Mouse (Mus musculus) stomach, postnatal 0 days (tissue): ENCODE data around the gene Hykk. TPM values are rescaled to one million over a fixed set of nuclear protein-coding genes. Genes with fewer than 3 reads are reported as not detected.

Experiments used
- ATAC-seq: fragments of 200-750 bp; cut with Nextera tagmentation; 2 replicates; pipeline ENCODE4 v1.8.0; 2017; ENCODE audit not compliant: low FRiP score, low TSS enrichment
- DNase-seq: peaks from one replicate; pipeline ENCODE4 v3.0.0-alpha.2; 2016; ENCODE audit warnings: low spot score
- H3K27ac ChIP-seq: fragments of 300-500 bp; sonication (generic); replicated peaks from 2 replicates; pipeline ENCODE4 v1.5.1; 2014; ENCODE audit warnings: mild to moderate bottlenecking, control low read depth
- H3K27me3 ChIP-seq: fragments of 300-500 bp; sonication (generic); 2 replicates; pipeline ENCODE4 v1.6.1; 2014; ENCODE audit warnings: low read length; ENCODE audit not compliant: control insufficient read depth, insufficient read depth
- H3K36me3 ChIP-seq: fragments of 300-500 bp; sonication (generic); 2 replicates; pipeline ENCODE4 v1.6.1; 2014; ENCODE audit warnings: low read length, mixed read lengths; ENCODE audit not compliant: control insufficient read depth, insufficient read depth
- H3K4me1 ChIP-seq: fragments of 300-500 bp; sonication (generic); replicated peaks from 2 replicates; pipeline ENCODE4 v1.6.1; 2014; ENCODE audit warnings: antibody characterized with exemption; ENCODE audit not compliant: control insufficient read depth, insufficient read depth
- H3K4me2 ChIP-seq: fragments of 300-500 bp; sonication (generic); replicated peaks from 2 replicates; pipeline ENCODE4 v1.6.1; 2014; ENCODE audit warnings: low read depth, mild to moderate bottlenecking, control low read depth, moderate library complexity
- H3K4me3 ChIP-seq: fragments of 300-500 bp; sonication (generic); 2 replicates; pipeline ENCODE4 v1.5.1; 2014; ENCODE audit warnings: low read depth, low read length, control low read depth
- H3K9ac ChIP-seq: fragments of 300-500 bp; sonication (generic); 2 replicates; pipeline ENCODE4 v1.6.1; 2014; ENCODE audit warnings: mild to moderate bottlenecking, low read length, control low read depth, mixed read lengths
- H3K9me3 ChIP-seq: fragments of 300-500 bp; sonication (generic); 2 replicates; pipeline ENCODE4 v1.6.1; 2016; ENCODE audit warnings: low read length; ENCODE audit not compliant: control insufficient read depth
- CTCF ChIP-seq: IDR thresholded peaks from 2 replicates; pipeline ENCODE4 v1.5.1; 2016; ENCODE audit warnings: antibody characterized with exemption, low read depth, mild to moderate bottlenecking, moderate library complexity
- EP300 ChIP-seq: optimal IDR thresholded peaks from 2 replicates; pipeline ENCODE3; 2016; ENCODE audit warnings: antibody characterized with exemption
- WGBS: fragments of 180-500 bp; shearing (Covaris S2); extraction: QIAGEN DNeasy Blood & Tissue Kit; methylation state at CpG from one replicate; pipeline ENCODE4 v1.1.7; 2014; 5-methylcytosine and 5-hydroxymethylcytosine counted together
- polyA plus RNA-seq: library from polyadenylated mRNA; unstranded; fragments of >200 nt; fragmentation: Nextera tagmentation; extraction: Ambion mirVana; gene quantifications from 2 replicates; pipeline ENCODE4 v1.2.1, GENCODE M21; 2015

Hykk gene
- polyA plus RNA-seq, 1 experiment from 2014 or later = 1.4 TPM

DNA sequence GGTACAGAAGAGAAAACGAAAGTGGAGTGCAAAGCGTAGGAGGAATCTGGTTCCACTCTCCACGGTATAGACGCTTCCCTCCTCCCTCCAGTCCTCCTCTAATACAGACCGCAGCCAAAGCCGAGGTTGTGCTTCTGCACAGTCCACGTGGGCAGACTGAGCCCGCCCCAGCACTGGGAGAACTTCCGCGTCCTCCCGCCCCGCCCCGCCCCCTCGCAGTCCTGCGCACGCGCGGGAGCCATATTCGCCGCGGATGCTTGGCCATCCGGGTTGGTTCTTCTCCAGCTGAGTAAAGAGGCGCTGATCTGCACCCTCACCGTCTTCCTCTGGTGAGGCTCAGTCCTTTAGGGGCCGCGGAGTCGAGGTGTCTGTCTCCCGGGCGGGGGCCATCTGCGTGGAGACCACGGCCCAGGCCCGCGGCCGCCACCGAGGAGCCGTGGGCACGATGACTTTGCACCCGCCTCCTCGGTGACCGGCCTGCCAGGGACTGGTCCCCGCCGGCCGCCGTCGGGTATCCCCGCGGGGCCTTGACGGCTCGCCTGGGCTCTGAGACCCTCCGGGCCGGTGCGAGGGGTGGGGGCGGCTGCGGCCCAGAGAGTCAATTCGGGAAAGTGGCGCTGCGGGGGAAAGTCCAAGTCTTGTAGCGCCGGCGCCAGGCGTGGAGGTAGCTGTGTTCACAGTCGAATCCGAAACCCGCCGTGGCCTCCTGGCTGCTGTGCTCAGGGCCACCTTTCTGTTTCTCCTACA, 33.7 kb downstream of the Hykk start, which contains the start of the genes Psma4 and AY074887:
Psma4 (plus strand) TSS at position 216 of the 747 bp plus-strand sequence.
AY074887 (minus strand) TSS at position 424 of the 747 bp plus-strand sequence.
- under 1% methylated on average over 62 of the region's 65 CpGs for WGBS
- TF ChIP-seq EP300 (no peak), CTCF (no peak)
- ATAC-seq (peak; percentile 100), DNase-seq (peak; percentile 98)
- H3K9me3 ChIP-seq = no peaks in the 10 kb centered on the region
- peaks cover 11% of the 10 kb centered on the region; the same call in 1 of the 2 replicates for H3K36me3 ChIP-seq
- peak within 1 kb of the TSS; percentile 81 for H3K4me2 ChIP-seq
- H3K27me3 ChIP-seq = no peaks in the 10 kb centered on the region
- peak within 1 kb of the TSS; percentile 88 for H3K4me3 ChIP-seq
- H3K27ac ChIP-seq = peak within 1 kb of the TSS; percentile 94
- H3K4me1 ChIP-seq = no peaks in the 10 kb centered on the region
- H3K9ac ChIP-seq = peak within 1 kb of the TSS; percentile 86

- Histone ChIP-seq H3K4me3 (no peak overlapping the region), H3K27me3 (no peaks in the 10 kb centered on the region), H3K27ac (no peak overlapping the region), H3K9ac (no peak overlapping the region), H3K36me3 (peaks cover 12% of the 10 kb centered on the region; the same call in 1 of the 2 replicates), H3K9me3 (no peaks in the 10 kb centered on the region), H3K4me1 (no peaks in the 10 kb centered on the region), H3K4me2 (no peak overlapping the region)
- 86% methylated on average over 4 of the region's 4 CpGs for WGBS
- TF ChIP-seq EP300 (no peak), CTCF (no peak)
- DNase-seq (no peak), ATAC-seq (no peak)
These were observed 44.0 kb downstream of the Hykk start for GRCm38 (mm10) chr9:54961059-54961458.

DNA sequence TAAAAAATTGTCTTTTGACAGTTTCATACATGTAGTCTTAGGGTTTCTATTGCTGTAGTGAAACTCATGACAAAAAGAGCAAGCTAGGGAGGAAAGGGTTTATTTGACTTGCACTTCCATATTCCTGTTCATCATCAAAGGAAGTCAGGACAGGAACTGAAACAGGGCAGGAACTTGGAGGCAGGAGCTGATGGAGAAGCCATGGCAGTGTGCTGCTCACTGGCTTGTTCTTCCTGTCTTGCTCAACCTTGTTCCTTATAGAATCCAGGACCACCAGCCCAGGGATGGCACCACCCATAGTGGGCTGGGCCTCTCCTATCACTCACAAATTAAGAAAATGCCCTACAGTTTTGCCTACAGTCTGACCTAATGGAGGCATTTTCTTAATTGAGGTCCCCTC, 46.6 kb downstream of the Hykk start:
- no peaks in the 10 kb centered on the region for H3K9me3 ChIP-seq
- H3K4me2 ChIP-seq = no peak overlapping the region
- no peak overlapping the region for H3K27ac ChIP-seq
- H3K9ac ChIP-seq = no peak overlapping the region
- H3K4me1 ChIP-seq = no peaks in the 10 kb centered on the region
- TF ChIP-seq CTCF (no peak), EP300 (no peak)
- H3K27me3 ChIP-seq = no peaks in the 10 kb centered on the region
- no peak overlapping the region for H3K4me3 ChIP-seq
- no peak for DNase-seq
- ATAC-seq = no peak
- H3K36me3 ChIP-seq = peaks cover 2% of the 10 kb centered on the region; the same call in 1 of the 2 replicates

DNA sequence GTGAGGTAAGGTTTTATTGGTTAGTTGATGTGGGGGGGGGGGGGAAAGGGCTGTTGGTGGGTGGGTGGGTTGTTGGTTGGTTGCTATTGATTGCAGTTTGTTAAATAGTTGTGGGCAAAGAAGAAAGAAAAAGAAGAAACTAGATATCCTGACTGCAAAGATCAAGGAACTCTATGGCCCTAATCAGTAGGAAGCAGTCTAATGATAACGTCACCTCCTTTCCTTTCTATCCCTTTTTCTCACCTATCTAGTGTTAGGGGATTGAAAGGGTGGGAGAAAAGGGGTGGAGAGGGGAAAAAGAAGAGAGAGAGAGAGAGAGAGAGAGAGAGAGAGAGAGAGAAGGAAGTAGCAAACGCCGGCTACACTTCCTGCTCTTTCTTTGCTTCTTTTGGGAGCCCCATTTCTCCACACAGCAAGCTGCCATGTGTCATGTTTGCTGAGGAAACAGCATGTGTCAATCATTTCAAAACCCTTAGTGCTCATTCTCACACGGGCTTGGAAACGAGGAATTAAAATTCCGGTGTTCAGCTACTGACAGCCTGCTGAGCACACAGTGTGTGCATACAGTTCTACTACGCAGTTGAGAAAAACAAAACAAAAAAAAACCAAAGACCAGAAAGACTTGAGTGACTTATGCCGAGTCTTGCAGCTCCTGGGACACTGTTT, 53.0 kb downstream of the Hykk start:
- 43% methylated on average over 8 of the region's 8 CpGs for WGBS
- Histone ChIP-seq H3K27me3 (no peaks in the 10 kb centered on the region), H3K4me1 (no peaks in the 10 kb centered on the region), H3K9me3 (no peaks in the 10 kb centered on the region), H3K4me2 (no peak overlapping the region), H3K4me3 (no peak overlapping the region), H3K36me3 (no peaks in the 10 kb centered on the region), H3K9ac (no peak overlapping the region), H3K27ac (no peak overlapping the region)
- no peak for TF ChIP-seq CTCF
- DNase-seq (no peak), ATAC-seq (no peak)

DNA sequence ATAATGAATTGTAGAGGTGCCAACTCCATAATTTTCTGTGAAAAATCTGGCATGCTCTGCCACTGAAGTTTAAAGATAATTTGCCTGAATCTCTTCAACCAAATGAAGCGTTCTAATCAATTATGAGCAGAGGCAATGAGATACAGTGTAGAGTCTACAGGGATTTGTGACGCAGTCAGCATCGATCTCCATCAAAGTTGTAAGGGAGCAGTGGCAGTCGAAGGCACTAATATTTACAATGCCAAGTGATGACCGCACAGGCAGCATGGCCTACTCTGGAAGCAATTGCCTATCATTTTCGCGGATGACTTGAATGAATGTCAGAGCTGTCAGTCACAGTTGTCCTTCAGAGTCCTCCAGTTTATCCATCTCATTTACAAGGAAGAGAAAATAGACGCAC, 63.6 kb downstream of the Hykk start, which contains the start of gene Chrna5:
Chrna5 (plus strand) TSS at position 207 of the 400 bp plus-strand sequence.
- TF ChIP-seq CTCF (no peak), EP300 (no peak)
- ATAC-seq (no peak), DNase-seq (no peak)
- Histone ChIP-seq H3K9ac (peak within 1 kb of the TSS; percentile 54), H3K27me3 (peaks cover 2% of the 10 kb centered on the region; the same call in 1 of the 2 replicates), H3K36me3 (no peaks in the 10 kb centered on the region), H3K4me2 (peak within 1 kb of the TSS; percentile 87), H3K4me1 (no peaks in the 10 kb centered on the region), H3K9me3 (no peaks in the 10 kb centered on the region), H3K4me3 (peak within 1 kb of the TSS; percentile 52), H3K27ac (no peak within 1 kb of the TSS)
- 64% methylated on average over 8 of the region's 8 CpGs for WGBS
